Mouse (Mus musculus) CH12.LX (cell line): ENCODE results near the gene Cr2. TPM values are rescaled to one million over a fixed set of nuclear protein-coding genes. Genes with fewer than 3 reads are reported as not detected.

Experiments
- DNase-seq: peaks from one replicate; pipeline ENCODE4 v3.0.0-alpha.2; 2013; ENCODE audit errors: extremely low read depth
- H3K27ac ChIP-seq: 2 replicates; pipeline ENCODE4 v1.5.1; 2012; ENCODE audit warnings: low read depth, mild to moderate bottlenecking, control low read depth, moderate library complexity; ENCODE audit not compliant: insufficient read depth
- H3K27me3 ChIP-seq: replicated peaks from 2 replicates; pipeline ENCODE3; 2012; ENCODE audit warnings: inconsistent platforms
- H3K36me3 ChIP-seq, 2 experiments: replicated peaks in 1 of 2; 2 replicates each; pipeline versions ENCODE3 to v1.6.1; 2012; ENCODE audit warnings: inconsistent platforms in 1 of 2, low read length in 1 of 2, mild to moderate bottlenecking in 1 of 2, mixed read lengths in 1 of 2, moderate library complexity in 1 of 2; ENCODE audit not compliant: control insufficient read depth in 1 of 2, insufficient read depth in 1 of 2
- H3K4me1 ChIP-seq, 2 experiments: 2 replicates each; pipeline ENCODE4 v1.6.1; 2012; ENCODE audit warnings: inconsistent platforms in 1 of 2, moderate library complexity in 1 of 2; ENCODE audit not compliant: insufficient read depth in 2 of 2, control insufficient read depth in 1 of 2
- H3K4me2 ChIP-seq: 2 replicates; pipeline ENCODE4 v1.6.1; 2012; ENCODE audit warnings: low read depth, mild to moderate bottlenecking, control low read depth; ENCODE audit not compliant: poor library complexity, insufficient read depth, severe bottlenecking
- H3K4me3 ChIP-seq, 3 experiments: fragments of 150-350 bp in 1 of 3; sonication (generic) in 1 of 3; replicated peaks in 1 of 3; 2 replicates each; pipeline versions ENCODE3 to v1.5.1; 2011 to 2012; ENCODE audit warnings: low read depth in 2 of 3, low read length in 2 of 3, mild to moderate bottlenecking in 2 of 3, moderate library complexity in 2 of 3, control low read depth in 1 of 3, improper control_type of control experiment in 1 of 3, inconsistent platforms in 1 of 3, mixed read lengths in 1 of 3; ENCODE audit not compliant: poor library complexity in 1 of 3
- H3K79me2 ChIP-seq: replicated peaks from 2 replicates; pipeline ENCODE4 v1.6.1; 2012; ENCODE audit warnings: mild to moderate bottlenecking, moderate library complexity; ENCODE audit not compliant: control insufficient read depth, poor library complexity, insufficient read depth, severe bottlenecking; ENCODE audit errors: extremely low read depth
- H3K9ac ChIP-seq: 2 replicates; pipeline ENCODE4 v1.6.1; 2012; ENCODE audit warnings: low read depth, mild to moderate bottlenecking, control low read depth, moderate library complexity; ENCODE audit not compliant: insufficient read depth
- H3K9me3 ChIP-seq: replicated peaks from 2 replicates; pipeline ENCODE3; 2012; ENCODE audit warnings: low read length, inconsistent platforms, mixed read lengths
- BHLHE40 ChIP-seq: IDR thresholded peaks from 2 replicates; pipeline ENCODE4 v1.6.1; 2011; ENCODE audit warnings: mild to moderate bottlenecking, low read depth, low read length, improper control_type of control experiment
- CHD1 ChIP-seq: IDR thresholded peaks from 2 replicates; pipeline ENCODE4 v1.6.1; 2012; ENCODE audit warnings: low read depth, low read length, improper control_type of control experiment, inconsistent platforms
- CHD2 ChIP-seq: IDR thresholded peaks from 2 replicates; pipeline ENCODE4 v1.6.1; 2011; ENCODE audit warnings: low read length, improper control_type of control experiment
- CTCF ChIP-seq, 2 experiments: IDR thresholded peaks in 1 of 2; conservative IDR thresholded peaks in 1 of 2; 2 replicates each; pipeline ENCODE4 v1.5.1; 2011 to 2012; ENCODE audit warnings: low read depth in 2 of 2, low read length in 2 of 2, improper control_type of control experiment in 1 of 2, inconsistent platforms in 1 of 2, mild to moderate bottlenecking in 1 of 2, moderate library complexity in 1 of 2
- E2F4 ChIP-seq: IDR thresholded peaks from 2 replicates; pipeline ENCODE4 v1.6.1; 2011; ENCODE audit warnings: low read depth, low read length, improper control_type of control experiment; ENCODE audit not compliant: insufficient replicate concordance
- ELF1 ChIP-seq: IDR thresholded peaks from 2 replicates; pipeline ENCODE4 v1.6.1; 2014; ENCODE audit warnings: low read depth, mild to moderate bottlenecking, inconsistent platforms, low read length, improper control_type of control experiment
- EP300 ChIP-seq: IDR thresholded peaks from 2 replicates; pipeline ENCODE4 v1.6.1; 2011; ENCODE audit warnings: low read length, improper control_type of control experiment
- ETS1 ChIP-seq: conservative IDR thresholded peaks from 2 replicates; pipeline ENCODE4 v1.6.1; 2012; ENCODE audit warnings: low read depth, mild to moderate bottlenecking, inconsistent platforms, low read length, improper control_type of control experiment, moderate library complexity
- GABPA ChIP-seq: IDR thresholded peaks from 2 replicates; pipeline ENCODE4 v1.6.1; 2012; ENCODE audit warnings: low read depth, low read length, improper control_type of control experiment, inconsistent platforms; ENCODE audit not compliant: insufficient replicate concordance
- HCFC1 ChIP-seq: IDR thresholded peaks from 2 replicates; pipeline ENCODE4 v1.6.1; 2012; ENCODE audit warnings: low read depth, mild to moderate bottlenecking, inconsistent platforms, low read length, improper control_type of control experiment
- IRF4 ChIP-seq: IDR thresholded peaks from 2 replicates; pipeline ENCODE4 v1.6.1; 2014; ENCODE audit warnings: low read depth, mild to moderate bottlenecking, inconsistent platforms, low read length, improper control_type of control experiment
- JUN ChIP-seq: IDR thresholded peaks from 2 replicates; pipeline ENCODE4 v1.6.1; 2011; ENCODE audit warnings: low read depth, mild to moderate bottlenecking, low read length, improper control_type of control experiment, moderate library complexity; ENCODE audit not compliant: insufficient read depth
- JUND ChIP-seq: conservative IDR thresholded peaks from 2 replicates; pipeline ENCODE4 v1.6.1; 2011; ENCODE audit warnings: low read depth, low read length, improper control_type of control experiment
- KAT2A ChIP-seq: IDR thresholded peaks from 2 replicates; pipeline ENCODE4 v1.6.1; 2012; ENCODE audit warnings: low read length, improper control_type of control experiment, inconsistent platforms; ENCODE audit not compliant: insufficient replicate concordance
- MAFK ChIP-seq: IDR thresholded peaks from 2 replicates; pipeline ENCODE4 v1.6.1; 2011; ENCODE audit warnings: low read length, improper control_type of control experiment; ENCODE audit not compliant: insufficient replicate concordance
- MAX ChIP-seq: IDR thresholded peaks from 2 replicates; pipeline ENCODE4 v1.6.1; 2011; ENCODE audit warnings: low read length, improper control_type of control experiment
- MAZ ChIP-seq: IDR thresholded peaks from 2 replicates; pipeline ENCODE4 v1.6.1; 2012; ENCODE audit warnings: low read depth, mild to moderate bottlenecking, inconsistent platforms, low read length, improper control_type of control experiment, moderate library complexity
- MEF2A ChIP-seq: IDR thresholded peaks from 2 replicates; pipeline ENCODE4 v1.6.1; 2014; ENCODE audit warnings: low read depth, mild to moderate bottlenecking, inconsistent platforms, low read length, improper control_type of control experiment, borderline replicate concordance
- MXI1 ChIP-seq: IDR thresholded peaks from 2 replicates; pipeline ENCODE4 v1.6.1; 2011; ENCODE audit warnings: mild to moderate bottlenecking, low read depth, low read length, improper control_type of control experiment
- MYC ChIP-seq: IDR thresholded peaks from 2 replicates; pipeline ENCODE4 v1.6.1; 2011; ENCODE audit warnings: low read depth, mild to moderate bottlenecking, improper control_type of control experiment, low read length
- NELFE ChIP-seq: IDR thresholded peaks from 2 replicates; pipeline ENCODE4 v1.6.1; 2011; ENCODE audit warnings: low read depth, low read length, improper control_type of control experiment
- NRF1 ChIP-seq: IDR thresholded peaks from 2 replicates; pipeline ENCODE4 v1.6.1; 2014; ENCODE audit warnings: low read depth, mild to moderate bottlenecking, inconsistent platforms, low read length, improper control_type of control experiment, moderate library complexity
- PAX5 ChIP-seq: IDR thresholded peaks from 2 replicates; pipeline ENCODE4 v1.6.1; 2012; ENCODE audit warnings: low read length, inconsistent platforms, mixed read lengths
- POLR2A ChIP-seq: IDR thresholded peaks from 2 replicates; pipeline ENCODE4 v1.6.1; 2011; ENCODE audit warnings: low read depth, mild to moderate bottlenecking, improper control_type of control experiment, low read length
- POLR2AphosphoS2 ChIP-seq: IDR thresholded peaks from 2 replicates; pipeline ENCODE4 v1.6.1; 2011; ENCODE audit warnings: low read depth, low read length, improper control_type of control experiment
- RAD21 ChIP-seq: IDR thresholded peaks from 2 replicates; pipeline ENCODE4 v1.6.1; 2011; ENCODE audit warnings: low read depth, mild to moderate bottlenecking, low read length, improper control_type of control experiment, moderate library complexity
- RCOR1 ChIP-seq: conservative IDR thresholded peaks from 2 replicates; pipeline ENCODE4 v1.6.1; 2012; ENCODE audit warnings: low read depth, mild to moderate bottlenecking, inconsistent platforms, low read length, improper control_type of control experiment
- SIN3A ChIP-seq: IDR thresholded peaks from 2 replicates; pipeline ENCODE4 v1.6.1; 2012; ENCODE audit warnings: low read length, improper control_type of control experiment, inconsistent platforms
- SMC3 ChIP-seq: IDR thresholded peaks from 2 replicates; pipeline ENCODE4 v1.6.1; 2011; ENCODE audit warnings: low read depth, low read length, improper control_type of control experiment
- TBP ChIP-seq: conservative IDR thresholded peaks from 2 replicates; pipeline ENCODE4 v1.6.1; 2011; ENCODE audit warnings: low read depth, low read length, improper control_type of control experiment
- TCF12 ChIP-seq: IDR thresholded peaks from 2 replicates; pipeline ENCODE4 v1.6.1; 2014; ENCODE audit warnings: low read depth, mild to moderate bottlenecking, inconsistent platforms, low read length, improper control_type of control experiment
- UBTF ChIP-seq: IDR thresholded peaks from 2 replicates; pipeline ENCODE4 v1.6.1; 2012; ENCODE audit warnings: low read depth, mild to moderate bottlenecking, inconsistent platforms, low read length, improper control_type of control experiment, moderate library complexity
- USF1 ChIP-seq: IDR thresholded peaks from 2 replicates; pipeline ENCODE4 v1.6.1; 2014; ENCODE audit warnings: low read depth, mild to moderate bottlenecking, inconsistent platforms, low read length, improper control_type of control experiment
- USF2 ChIP-seq: conservative IDR thresholded peaks from 2 replicates; pipeline ENCODE4 v1.6.1; 2011; ENCODE audit warnings: low read depth, low read length, improper control_type of control experiment
- ZC3H11A ChIP-seq: IDR thresholded peaks from 2 replicates; pipeline ENCODE4 v1.6.1; 2012; ENCODE audit warnings: low read depth, mild to moderate bottlenecking, inconsistent platforms, low read length, improper control_type of control experiment
- ZKSCAN1 ChIP-seq: IDR thresholded peaks from 2 replicates; pipeline ENCODE4 v1.6.1; 2012; ENCODE audit warnings: low read depth, inconsistent platforms, low read length, improper control_type of control experiment, borderline replicate concordance
- ZMIZ1 ChIP-seq: IDR thresholded peaks from 2 replicates; pipeline ENCODE4 v1.6.1; 2012; ENCODE audit warnings: low read depth, mild to moderate bottlenecking, inconsistent platforms, low read length, improper control_type of control experiment
- ZNF384 ChIP-seq: IDR thresholded peaks from 2 replicates; pipeline ENCODE4 v1.6.1; 2012; ENCODE audit warnings: low read depth, low read length, improper control_type of control experiment, inconsistent platforms
- dilution Hi-C: fragments of 300-500 bp; cut with MboI; formaldehyde crosslinking; loops from 2 replicates; pipeline ENCODE4 v1.14.3; 2020; ENCODE audit warnings: low sequenced_read_pairs; ENCODE audit not compliant: extremely low pct_unique_long_range_greater_than_20kb, extremely low pct_ligation_motif_present
- in situ Hi-C: fragments of 300-500 bp; cut with MboI; formaldehyde crosslinking; loops from 3 replicates; pipeline ENCODE4 v1.14.3; 2019; ENCODE audit warnings: low sequenced_read_pairs, low pct_ligation_motif_present, low pct_unique_long_range_greater_than_20kb, mixed read lengths
- polyA plus RNA-seq: library from polyadenylated mRNA; unstranded; fragments of >175 nt; gene quantifications from 2 replicates; pipeline ENCODE4 v1.2.1, GENCODE M21; 2012; ENCODE audit warnings: low read depth; ENCODE audit not compliant: insufficient read length
- total RNA-seq, 2 experiments: library from RNA; depleted of rRNA; stranded (reverse); fragments of 300-350 nt in 1 of 2; fragments of >200 nt in 1 of 2; gene quantifications; 2 replicates each; pipeline ENCODE4 v1.2.3; 2012 to 2014

Gene Cr2
- 0.08 and 0.17 TPM in 2 replicates for total RNA-seq (2012; rRNA removed)
- total RNA-seq (2014; rRNA removed): 0.51 and 0.62 TPM in 2 replicates
- polyA plus RNA-seq: 0.97 and 3.0 TPM in 2 replicates

GRCm38 (mm10) chr1:195175980-195176931 is at the start of gene Cr2:
Gene Cr2 (minus strand): TSS chr1:195176716.
- H3K9me3 ChIP-seq: no peaks in the 10 kb centered on the region
- H3K27me3 ChIP-seq: no peaks in the 10 kb centered on the region
- no peaks in the 10 kb centered on the region for H3K79me2 ChIP-seq
- H3K4me2 ChIP-seq: peak within 1 kb of the TSS; percentile 25
- peaks cover 0 to 11% of the 10 kb centered on the region in 2 experiments; a peak in 2 of 4 replicates for H3K4me1 ChIP-seq
- H3K4me3 ChIP-seq: peak within 1 kb of the TSS in 2 of 3 experiments; percentile 23 to 25
- no peaks in the 10 kb centered on the region for H3K36me3 ChIP-seq
- peak; percentile 88 for DNase-seq
- no peak within 1 kb of the TSS for H3K9ac ChIP-seq
- TF ChIP-seq MAFK (no peak), MEF2A (peak; percentile 81; the same call in 1 of the 2 replicates), JUN (no peak), MAX (no peak), PAX5 (no peak), E2F4 (no peak), JUND (no peak), CHD2 (no peak), ZNF384 (no peak), KAT2A (no peak), ZKSCAN1 (no peak), TCF12 (no peak; the same call in 1 of the 2 replicates), RCOR1 (no peak), RAD21 (peak; percentile 62), GABPA (no peak), NELFE (no peak; the same call in 1 of the 2 replicates), CTCF (conservative IDR thresholded peaks at IDR 0.05 in 1 of 2, IDR thresholded peaks at IDR 0.05 in 1 of 2; ENCODE audit: low read depth in 2 of 2, low read length in 2 of 2) (peak in 1 of 2 experiments; percentile 66; a peak in 2 of 4 replicates), IRF4 (peak; percentile 37; the same call in 1 of the 2 replicates), MAZ (no peak), ZMIZ1 (no peak), NRF1 (no peak), MYC (no peak), POLR2A (no peak), HCFC1 (peak; percentile 24; the same call in 1 of the 2 replicates), POLR2AphosphoS2 (no peak), USF1 (no peak), CHD1 (no peak), ELF1 (peak; percentile 78), EP300 (no peak), USF2 (no peak), MXI1 (no peak), UBTF (no peak), BHLHE40 (peak; percentile 87), TBP (no peak), SMC3 (peak; percentile 58), SIN3A (0 out of 2 replicates have a peak, but pooled peaks have one; percentile 35), ETS1 (no peak), ZC3H11A (no peak)
- H3K27ac ChIP-seq: no peak within 1 kb of the TSS
- in situ Hi-C loops: no loop called here
- dilution Hi-C loops: no loop called here
